Mouse (Mus musculus) T-helper 1 cell (primary cell): ENCODE results near the gene Camta1.

Experiments used
- in situ Hi-C: fragments of 300-600 bp; cut with MboI, MseI; formaldehyde crosslinking; loops from one replicate; pipeline ENCODE4 v1.15.1; 2025; ENCODE audit warnings: high pct_unique_total_duplicates

The Camta1 gene

DNA sequence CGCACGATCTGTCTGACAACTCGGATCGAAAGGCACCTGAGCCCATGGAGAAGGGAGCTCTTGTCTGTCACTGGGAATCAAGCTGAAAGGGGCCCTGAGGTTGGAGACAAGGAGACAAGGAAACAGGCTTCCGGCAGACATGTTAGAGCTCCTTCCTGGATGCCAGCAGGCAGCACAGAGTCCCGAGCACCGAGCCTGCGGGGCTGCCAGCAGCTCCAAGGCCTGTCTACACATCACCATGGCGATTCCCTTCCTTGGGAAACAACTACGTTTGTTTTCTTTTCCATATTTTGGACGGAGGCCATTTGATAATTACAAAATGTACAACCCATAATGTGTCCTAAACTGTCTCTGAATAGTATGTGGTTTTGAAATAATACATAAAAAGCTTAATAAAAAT is 122.8 kb downstream of the Camta1 start:
- in situ Hi-C loops, result no loop called here

DNA sequence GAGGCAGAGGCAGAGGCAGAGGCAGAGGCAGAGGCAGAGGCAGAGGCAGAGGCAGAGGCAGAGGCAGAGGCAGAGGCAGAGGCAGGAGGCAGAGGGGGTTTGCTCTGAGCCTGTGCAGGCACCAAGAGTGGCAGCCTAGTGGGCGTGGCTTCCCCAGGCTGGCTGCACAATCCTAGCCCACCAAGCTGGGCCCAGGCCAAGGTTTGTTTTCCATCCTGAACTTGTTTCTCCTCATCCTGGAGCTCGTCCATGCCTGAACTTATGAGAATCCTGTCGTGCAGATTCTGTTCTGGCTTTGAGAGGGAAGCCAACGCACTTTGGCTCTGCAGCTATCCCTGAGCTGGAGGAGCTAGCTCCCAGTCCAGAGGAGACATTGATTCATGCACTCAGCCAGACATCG is 123.4 kb downstream of the Camta1 start:
- in situ Hi-C loops, result no loop called here

DNA sequence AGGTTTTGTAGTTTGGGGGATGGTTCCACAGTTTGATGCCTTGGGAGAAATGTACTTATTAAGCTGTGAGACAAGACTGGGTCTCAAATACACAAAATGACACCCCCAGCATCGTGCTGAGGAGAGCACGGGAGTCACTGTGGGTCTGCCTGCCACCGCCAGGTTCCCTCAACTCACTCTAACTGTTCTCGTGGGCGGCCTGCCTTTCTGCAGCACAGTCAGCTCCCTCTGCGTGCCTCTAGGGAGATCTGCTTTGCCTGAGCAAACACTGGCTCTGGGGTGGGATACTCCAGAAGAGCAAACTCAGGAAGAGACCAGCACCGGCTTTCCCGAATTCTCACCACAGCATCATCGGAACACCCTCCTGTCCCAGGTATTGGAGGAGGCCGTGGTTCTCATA is 129.0 kb downstream of the Camta1 start:
- in situ Hi-C loops, result no loop called here

DNA sequence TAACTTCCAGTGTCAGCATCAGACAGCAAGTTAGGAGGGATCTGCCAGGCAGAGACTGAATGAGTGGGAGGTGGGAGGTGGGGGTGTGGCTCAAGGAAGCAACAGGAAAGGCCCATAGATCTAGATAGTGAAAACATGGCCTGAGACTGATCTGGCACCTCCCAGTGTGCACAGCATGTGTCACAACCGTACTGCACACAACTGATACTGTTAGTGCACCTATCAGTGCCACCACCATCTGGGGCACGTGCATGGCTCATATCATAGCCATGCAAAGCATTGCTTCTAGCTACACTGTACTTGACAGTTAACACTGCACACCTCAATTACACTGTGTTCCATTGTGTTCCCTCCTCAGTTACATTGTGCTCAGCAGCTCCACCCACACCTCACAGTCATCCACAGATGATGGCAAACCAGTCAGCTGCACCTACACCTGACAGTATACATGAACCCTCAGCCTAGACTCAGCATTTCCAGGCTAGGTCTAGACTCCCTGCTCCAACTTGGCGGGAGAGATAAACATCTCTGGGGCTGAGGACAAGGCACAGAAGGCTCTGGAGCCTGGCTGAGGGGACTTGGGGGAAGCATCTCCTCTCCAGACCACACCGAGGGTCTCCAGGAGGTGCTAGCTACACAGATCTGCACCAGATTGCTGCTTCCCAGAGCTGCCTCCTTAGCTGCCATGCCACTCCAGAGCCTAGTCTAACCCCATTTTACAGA is 131.5 kb downstream of the Camta1 start:
- in situ Hi-C loops, result no loop called here

DNA sequence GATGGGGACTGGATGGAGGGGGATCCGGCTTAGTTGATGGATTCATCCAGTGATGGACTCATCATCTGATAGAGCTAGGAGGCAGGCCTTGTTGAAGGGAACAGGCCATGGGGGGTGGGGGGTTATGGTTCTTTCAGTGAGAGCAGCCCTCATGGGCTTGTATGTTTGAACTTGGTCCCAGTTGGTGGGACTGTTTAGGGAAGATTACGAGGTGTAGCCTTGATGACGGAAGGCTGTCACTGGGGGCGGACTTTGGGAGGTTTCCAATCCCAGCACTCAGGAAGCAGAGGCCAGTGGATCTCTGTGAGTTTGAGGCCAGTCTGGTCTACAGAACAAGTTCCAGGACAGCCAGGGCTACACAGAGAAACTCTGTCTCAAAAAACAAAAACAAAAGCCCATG is 132.6 kb downstream of the Camta1 start:
- in situ Hi-C loops, result no loop called here

DNA sequence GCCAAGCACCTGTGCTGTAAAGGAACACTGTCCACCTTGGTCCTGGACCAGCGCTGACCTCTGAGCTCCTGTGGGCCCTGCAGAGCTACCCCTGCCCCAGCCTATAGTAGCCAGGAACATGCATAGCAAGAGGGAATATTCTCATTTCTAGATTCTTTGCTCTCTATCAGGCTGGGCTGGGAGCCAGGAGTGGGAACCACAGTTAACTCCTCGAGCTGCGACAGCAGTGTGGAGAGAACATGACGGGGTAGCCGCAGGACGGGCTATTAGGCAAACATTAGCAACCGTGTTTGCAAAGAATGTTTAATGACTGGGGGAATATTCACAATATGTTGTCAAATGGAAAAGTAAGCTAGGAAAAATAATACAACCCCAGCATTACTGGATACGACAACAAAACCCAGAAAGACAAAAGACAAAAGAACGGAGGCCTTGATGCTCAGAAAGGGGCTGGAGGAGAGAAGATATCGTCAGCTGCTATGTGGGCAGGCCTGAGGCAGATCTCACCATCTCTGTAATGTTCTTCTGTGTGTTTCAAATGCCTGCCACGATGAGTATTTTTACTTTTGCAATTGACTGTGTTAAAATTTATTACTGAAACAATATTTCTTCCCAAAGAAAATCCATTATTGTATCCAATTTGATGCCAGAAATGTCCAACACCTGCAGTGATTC is 133.1 kb downstream of the Camta1 start:
- in situ Hi-C loops, result no loop called here

DNA sequence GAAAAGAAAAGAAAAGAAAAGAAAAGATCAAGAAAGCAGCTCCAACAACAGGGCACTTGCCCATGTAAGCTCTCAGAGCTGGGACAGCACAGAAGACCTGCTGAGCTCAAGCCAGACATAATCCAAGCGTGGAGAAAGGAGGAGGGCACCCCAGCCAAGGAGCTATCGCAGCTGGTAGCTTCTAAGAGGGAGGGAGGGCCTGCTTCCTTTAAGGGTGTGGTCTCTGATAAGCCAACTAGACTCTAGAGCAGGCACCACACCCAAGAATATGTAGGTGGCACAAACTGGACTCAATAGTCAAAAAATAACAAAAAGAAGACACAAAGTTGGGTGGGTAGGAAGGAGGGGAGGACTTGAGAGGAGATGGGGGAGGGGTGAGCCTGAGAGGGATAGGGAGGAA is 135.3 kb downstream of the Camta1 start:
- in situ Hi-C loops, result no loop called here

DNA sequence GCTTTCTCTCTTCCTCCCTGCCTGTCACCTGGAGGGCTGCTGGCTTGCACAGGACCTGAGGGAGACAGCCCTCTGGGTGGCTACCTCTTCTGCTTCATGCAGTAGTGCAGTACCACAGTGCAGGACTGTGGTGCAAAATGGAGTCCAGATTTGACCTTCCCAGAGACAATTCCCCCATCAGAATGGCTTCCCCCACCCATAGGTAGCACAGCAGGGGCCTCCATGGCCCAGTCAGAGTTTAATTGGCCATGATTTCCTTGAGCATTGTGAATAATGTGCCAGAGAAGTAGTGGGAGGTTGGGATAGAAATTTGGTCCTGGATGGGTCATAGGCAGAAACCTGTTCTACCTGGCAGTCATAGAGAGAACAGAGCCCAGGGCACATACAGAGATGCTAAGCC is 136.8 kb downstream of the Camta1 start:
- in situ Hi-C loops, result no loop called here

DNA sequence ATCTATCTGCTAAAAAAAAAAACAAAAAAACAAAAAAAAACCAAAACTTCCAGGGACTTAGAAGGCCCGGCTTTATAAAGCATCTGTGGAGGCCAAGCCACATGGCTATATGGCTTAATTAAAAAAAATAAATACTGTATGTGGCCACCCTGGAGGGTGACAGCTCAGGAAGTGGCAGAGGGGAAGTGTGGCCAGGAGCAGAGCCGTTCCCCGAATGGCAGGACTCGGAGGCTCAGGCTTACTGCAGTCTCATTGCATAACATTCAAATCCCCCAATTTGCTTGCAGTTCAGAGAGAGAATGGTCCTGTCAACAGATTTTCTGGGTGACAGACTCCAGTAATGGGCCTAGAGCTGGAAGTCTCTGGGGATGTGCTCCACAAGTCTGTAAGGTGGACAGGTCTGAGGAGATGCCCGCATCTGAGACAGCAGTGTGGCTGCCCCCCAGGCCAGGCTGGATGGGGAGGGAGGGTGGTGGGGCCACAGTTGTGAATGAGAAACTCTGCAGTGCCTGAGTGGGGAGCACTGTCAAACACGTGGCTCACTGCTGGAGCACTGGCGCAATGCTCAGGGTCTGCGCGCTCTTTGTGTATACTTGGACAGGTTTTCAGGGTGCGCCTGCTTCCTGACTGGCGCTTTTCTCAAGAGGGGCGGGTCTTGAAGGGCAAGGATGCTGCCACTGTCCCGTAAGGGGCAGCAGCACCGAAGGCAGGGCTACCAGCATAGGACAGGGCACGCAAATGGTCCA is 140.8 kb downstream of the Camta1 start:
- in situ Hi-C loops, result no loop called here

DNA sequence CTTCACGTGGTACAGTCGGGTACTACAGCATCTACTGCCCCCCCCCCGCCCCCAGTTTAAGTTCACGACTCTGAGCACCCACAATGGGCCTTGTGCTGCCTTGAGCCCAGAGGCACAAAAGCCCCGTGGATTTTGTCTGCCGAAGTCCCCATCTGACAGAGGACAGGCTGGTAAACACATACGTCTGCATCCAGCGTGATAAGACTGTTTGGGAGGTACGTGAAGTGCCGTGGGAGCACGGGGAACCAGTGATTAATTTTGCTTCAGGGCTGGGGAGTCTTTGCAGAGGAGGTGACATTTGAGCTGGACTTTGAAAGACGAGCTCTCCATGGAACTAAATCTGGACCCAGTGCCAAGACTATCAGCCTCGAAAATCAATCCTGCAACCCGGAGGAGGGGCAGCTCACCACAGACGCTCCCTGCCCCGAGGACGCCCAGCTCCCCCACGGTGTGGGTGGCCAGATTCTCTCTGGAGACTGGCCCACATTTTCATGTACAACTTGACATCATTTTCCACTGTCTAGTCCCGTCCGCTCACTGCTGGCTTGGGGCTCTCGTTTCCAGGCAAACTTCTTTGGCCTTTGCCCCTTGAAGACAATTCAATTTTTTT is 142.7 kb downstream of the Camta1 start:
- in situ Hi-C loops, result no loop called here

DNA sequence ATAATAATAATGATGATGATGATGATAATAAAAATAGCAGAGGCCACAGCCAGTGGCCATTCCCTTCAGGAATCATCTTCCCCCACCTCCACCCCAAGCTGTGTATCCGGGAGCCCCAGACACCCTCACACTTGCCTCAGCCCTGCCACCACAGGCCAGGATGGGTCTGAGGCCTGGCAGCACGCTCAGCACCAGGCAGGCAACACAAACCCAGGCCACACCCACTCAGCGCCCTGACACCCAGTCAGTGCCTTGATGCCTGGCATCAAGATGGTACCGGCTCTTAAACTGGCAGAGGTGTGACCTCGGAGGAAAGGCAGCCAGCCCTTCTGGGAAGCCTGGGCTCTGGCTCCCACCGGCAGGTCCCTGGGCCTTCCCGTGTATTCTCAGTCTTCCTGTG is 143.8 kb downstream of the Camta1 start:
- in situ Hi-C loops, result no loop called here

DNA sequence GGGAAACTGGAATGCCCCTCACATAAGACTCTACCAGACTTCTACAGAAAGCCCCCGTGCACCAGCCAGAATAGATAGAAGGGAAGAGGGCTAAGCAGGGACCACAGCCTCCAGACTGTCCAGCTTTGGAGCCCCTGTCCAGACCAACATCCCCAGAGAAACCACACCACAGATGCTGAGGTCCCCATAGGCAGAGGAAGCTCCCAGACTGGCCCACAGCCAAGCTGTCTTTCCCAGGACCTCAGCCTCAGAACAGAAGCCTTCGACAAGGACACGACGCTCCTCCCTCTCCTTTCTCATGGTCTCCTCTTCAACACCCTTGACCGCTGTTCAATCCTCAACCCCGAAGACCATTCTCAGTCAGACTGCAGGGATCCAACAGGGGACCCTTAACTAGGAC is 148.0 kb downstream of the Camta1 start:
- in situ Hi-C loops, result no loop called here

DNA sequence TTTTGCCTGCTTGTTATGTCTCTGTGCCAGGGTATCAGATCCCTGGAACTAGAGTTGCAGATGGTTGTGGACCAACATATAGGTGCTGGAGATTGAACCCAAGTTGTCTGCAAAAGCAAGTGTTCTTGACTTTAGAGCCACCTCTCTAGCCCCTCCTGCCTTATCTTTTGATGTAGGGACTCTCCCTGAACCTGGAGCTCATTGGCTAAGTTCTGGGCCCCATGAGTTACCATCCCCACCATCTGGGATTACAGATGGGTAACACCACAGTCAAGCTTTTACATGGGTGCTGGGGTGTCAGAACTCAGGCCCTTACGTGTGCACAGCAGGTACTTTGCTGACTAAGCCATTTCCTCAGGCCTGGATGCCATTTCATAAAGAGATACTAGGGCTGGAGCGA is 150.3 kb downstream of the Camta1 start:
- in situ Hi-C loops, result no loop called here

DNA sequence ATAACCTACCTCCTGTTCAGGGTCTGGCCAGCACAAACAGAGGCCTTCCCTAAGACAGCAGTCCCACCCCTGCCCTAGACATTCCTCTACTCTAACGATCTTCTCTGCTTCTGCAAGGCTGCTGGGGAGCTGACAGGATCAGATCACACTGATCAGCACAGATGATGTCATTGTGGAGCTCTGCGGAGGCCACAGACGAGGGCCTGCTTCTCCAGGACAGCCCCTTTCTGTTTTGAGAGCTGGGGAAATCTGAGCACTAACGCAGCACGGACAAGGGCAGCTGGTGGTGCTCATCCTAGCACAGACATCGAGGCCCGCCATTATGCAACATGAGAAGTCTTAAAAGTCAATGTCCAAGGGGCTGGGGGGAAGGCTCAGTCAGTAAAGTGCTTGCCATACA is 151.2 kb downstream of the Camta1 start:
- in situ Hi-C loops, result no loop called here

DNA sequence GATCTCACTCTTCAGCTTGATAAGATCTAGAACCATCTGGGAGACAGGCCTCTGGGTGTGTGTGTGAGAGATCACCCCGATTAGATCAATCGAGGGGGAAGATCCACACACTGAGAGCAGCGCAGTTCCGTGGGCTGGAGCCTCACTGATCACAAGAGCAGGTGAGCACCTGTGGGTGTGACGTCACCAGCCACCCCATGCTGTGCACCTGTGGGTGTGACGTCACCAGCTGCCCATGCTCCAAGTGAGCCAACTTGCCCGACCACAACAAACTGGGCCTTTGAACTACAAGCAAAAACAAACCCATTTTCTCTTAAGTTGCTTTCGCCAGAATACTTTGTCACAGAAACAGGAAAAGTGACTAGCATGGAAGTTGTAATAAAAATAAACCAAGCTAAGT is 152.4 kb downstream of the Camta1 start:
- in situ Hi-C loops, result no loop called here

DNA sequence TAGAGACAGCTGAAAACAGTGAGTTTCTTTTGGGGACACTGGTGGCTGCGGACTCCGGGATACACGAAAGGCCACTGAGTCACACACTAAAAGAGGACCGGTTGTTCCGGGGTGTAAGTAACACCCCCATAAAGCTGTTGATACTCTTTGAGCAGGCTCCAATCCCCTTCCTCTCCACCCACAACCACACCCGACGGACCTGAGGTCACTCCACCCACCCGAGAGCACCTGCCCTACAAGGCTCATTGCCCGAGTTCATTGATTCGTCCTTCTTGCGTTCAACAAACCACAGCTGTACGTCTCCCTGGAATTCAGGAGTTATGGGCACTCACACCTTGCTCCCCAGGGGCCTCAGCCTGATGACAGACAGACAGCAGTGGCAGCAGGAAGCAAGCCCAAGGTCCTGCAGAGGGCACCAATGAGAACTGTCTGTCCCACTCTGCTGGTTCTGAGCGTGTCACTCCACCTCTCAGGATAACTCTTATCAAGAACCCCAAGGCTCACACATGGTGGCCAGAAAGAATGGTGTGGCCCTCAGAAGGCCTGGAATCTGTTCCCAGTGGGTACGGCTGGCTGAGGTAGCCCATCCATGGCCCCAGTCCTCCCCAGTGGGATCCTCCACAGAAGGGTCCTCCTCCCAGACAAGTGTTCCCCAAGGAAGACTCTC is 158.5 kb downstream of the Camta1 start:
- in situ Hi-C loops, result no loop called here

DNA sequence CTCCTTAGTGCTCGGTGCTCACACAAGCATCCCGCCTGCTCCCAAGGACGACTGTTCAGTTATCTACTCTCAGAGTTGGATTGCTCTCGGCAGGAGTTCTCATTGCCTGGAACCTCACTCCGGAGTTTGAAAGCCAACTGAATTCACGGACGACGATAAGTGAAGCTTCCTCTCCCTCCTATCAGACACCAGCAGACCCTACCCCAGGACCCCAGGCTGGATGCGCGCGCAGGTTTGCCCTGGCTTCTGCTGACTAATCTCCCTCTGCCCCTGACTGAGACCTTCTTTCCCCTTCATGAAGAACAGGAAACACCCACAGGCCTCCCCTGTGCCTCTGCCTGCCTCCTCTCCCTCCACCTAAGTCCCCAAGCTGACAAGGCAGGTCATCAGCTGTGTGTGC is 159.2 kb downstream of the Camta1 start:
- in situ Hi-C loops, result no loop called here

DNA sequence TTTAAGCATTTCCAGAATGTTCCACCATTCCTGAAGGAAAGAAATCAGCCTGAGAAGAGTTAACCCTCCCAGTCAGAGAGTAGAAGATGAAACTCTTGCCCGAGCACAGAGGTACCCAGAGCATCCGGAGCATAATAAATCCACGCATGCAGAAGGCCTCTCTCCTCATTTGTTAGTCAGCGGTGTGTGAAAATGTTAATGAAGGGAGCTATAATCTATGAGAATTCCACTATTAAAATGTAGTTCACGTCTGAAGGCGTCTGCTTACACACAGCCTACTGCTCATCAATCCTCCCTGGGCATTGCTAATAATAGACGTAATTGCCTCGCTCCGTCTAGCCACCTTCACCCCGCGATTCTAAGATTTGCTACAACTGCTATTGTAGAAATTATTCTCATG is 165.7 kb downstream of the Camta1 start:
- in situ Hi-C loops, result no loop called here

DNA sequence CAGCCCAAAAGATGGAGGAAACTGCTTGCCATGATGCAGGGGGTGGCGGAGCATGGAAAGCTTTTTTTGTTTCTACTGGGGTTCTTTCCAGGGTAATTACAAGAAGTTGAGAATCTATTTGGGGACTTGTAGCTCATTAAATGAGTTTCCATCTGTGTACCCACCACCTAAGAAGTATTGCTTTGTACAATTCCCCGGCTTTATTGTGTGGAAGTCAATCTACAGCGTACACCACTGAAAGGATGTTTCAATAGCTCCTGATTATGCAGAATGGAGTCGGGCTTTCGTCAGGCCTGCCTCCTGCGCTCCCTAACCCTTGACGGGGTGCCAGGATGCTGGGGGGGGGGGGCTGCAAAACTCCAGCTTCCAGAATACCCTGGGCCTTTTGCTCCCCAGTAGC is 167.1 kb downstream of the Camta1 start:
- in situ Hi-C loops, result no loop called here

DNA sequence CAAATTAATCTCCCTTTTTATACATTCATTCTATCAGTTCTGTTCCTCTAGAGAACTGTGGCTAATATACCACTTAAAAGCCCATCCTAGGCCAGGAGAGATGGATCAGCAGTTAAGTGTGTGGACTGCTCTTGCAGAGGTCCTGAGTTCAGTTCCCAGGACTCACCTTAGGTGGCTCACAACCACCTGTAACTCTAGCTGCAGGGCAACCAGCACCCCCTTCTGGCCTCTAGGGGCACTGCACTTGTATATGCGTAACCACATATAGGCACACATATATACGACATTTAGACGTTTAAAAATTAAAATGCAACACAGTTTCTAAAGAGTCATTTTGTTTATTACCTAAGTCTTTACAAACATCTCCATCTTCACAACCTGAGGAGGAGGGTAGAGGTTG is 167.6 kb downstream of the Camta1 start:
- in situ Hi-C loops, result no loop called here

DNA sequence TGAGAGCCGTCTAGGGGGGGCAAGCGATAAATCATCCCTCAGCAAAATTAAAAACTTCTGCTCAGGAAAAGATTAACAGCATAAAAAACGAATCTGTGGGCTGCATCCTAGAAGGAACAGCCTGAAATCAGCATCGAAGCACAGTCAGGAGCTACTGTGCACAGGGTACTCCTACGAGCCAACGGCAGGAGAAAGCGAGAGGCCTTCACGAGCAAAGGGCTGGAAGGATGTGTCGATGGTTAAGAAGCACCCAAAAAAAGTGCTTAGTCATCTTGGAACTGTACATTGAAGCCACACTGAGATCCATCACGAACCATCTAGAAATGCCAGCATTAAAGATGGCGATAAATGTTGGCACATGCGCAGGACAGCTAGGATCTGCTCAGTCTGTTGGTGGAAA is 171.6 kb downstream of the Camta1 start:
- in situ Hi-C loops, result no loop called here

DNA sequence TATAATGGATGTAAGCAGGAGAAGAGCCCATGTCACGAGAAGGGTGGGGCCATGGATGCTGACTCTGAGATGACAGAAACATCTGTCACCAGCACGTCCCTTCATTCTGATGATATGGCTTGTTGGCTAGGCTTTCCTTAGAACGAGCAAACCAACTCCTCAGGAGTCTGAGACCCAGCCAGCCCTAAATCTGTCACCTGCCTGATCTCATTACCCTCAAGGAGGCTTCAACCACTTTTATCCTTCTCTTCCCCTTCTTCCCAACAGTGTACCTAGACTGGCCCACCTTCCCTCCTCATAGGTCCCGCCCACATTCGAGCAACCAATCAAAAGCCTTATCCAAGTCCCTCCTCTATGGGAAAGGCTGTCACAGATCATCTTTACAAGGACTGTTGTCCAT is 173.5 kb downstream of the Camta1 start:
- in situ Hi-C loops, result no loop called here
